Mouse (Mus musculus): ENCODE measurements around the gene Upk1a. TPM values are rescaled to one million over a fixed set of nuclear protein-coding genes. Genes with fewer than 3 reads are reported as not detected.
A peak's percentile ranks its signal among the peaks of the same experiment; 100 is the strongest.

Gene Upk1a
- polyA plus RNA-seq, 1 experiment from 2014 or later, result 7.4 TPM

DNA sequence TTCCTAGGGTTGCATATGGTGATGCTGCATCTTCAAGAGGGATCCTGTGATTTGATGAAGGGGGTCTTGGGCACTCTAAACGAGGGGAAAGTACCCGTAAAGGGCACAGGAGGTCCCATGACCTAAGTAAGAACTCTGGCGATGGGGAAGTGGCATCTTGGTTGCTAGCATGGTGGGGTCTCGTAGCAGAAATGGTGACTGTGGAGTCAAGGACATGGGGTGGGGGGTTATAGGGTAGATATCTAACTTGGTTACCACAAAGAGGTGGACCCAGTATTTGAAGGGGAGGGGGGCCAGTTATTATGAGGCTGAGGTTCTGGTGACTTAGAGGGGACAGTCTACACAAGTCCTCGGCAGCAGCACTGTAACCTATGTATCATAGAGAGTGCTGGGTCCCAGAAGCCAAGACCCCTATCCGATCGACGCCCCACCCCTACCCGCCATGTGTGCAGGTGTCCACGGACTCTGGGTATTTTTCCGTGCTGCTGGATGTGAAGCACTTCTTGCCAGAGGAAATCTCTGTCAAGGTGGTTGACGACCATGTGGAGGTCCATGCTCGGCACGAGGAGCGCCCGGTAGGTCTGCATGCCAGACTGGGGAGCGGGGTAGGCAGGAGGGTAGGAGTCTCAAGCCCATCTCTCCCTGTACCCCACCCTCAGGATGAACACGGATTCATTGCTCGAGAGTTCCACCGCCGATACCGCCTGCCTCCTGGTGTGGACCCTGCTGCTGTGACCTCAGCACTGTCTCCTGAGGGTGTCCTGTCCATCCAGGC, 58.6 kb downstream of the Upk1a start:
- 80% methylated on average over 22 of the region's 22 CpGs for WGBS
- peak overlapping the region; percentile 97 for H3K4me2 ChIP-seq

More for the DNA sequence above, 58.6 kb downstream of the Upk1a start:
- Histone ChIP-seq H3K9me3 (no peaks in the 10 kb centered on the region), H3K4me3 (replicated peaks) (peak overlapping the region; percentile 76), H3K27me3 (replicated peaks) (no peaks in the 10 kb centered on the region), H3K27ac (peak overlapping the region; percentile 99; the same call in 1 of the 2 replicates), H3K4me1 (peaks cover 19% of the 10 kb centered on the region), H3K36me3 (peaks cover 23% of the 10 kb centered on the region), H3K9ac (no peak overlapping the region)
- ATAC-seq (ENCODE audit: insufficient read depth, low FRiP score, low read depth), result no peak

Small RNAs within 50 kb of the gene (microRNA-seq; reads per million reads assigned to microRNA genes)
- gene Mir3569, result not detected

Other genes starting within 250 kb of the Upk1a start
- 71.6 and 84.5 TPM in 2 replicates for gene Tyrobp, start 199.1 kb downstream of the Upk1a start, polyA plus RNA-seq (2015; fragmentation: Nextera tagmentation; extraction: Ambion mirVana)
- 1.4 and 2.0 TPM in 2 replicates for gene Hcst, start 193.0 kb downstream of the Upk1a start, polyA plus RNA-seq (2015; fragmentation: Nextera tagmentation; extraction: Ambion mirVana)
- gene Nfkbid, start 191.1 kb downstream of the Upk1a start, polyA plus RNA-seq (2015; fragmentation: Nextera tagmentation; extraction: Ambion mirVana), result 2.5 and 2.6 TPM in 2 replicates
- gene Aplp1, start 167.3 kb downstream of the Upk1a start, polyA plus RNA-seq (2015; fragmentation: Nextera tagmentation; extraction: Ambion mirVana), result 38.6 and 46.5 TPM in 2 replicates
- gene Kirrel2, start 155.2 kb downstream of the Upk1a start, polyA plus RNA-seq (2015; fragmentation: Nextera tagmentation; extraction: Ambion mirVana), result 4.7 and 6.0 TPM in 2 replicates
- 3.7 and 5.7 TPM in 2 replicates for gene Nphs1, start 154.5 kb downstream of the Upk1a start, polyA plus RNA-seq (2015; fragmentation: Nextera tagmentation; extraction: Ambion mirVana)
- 3.8 and 5.0 TPM in 2 replicates for gene Prodh2, start 119.2 kb downstream of the Upk1a start, polyA plus RNA-seq (2015; fragmentation: Nextera tagmentation; extraction: Ambion mirVana)
- gene Arhgap33, start 77.8 kb downstream of the Upk1a start, polyA plus RNA-seq (2015; fragmentation: Nextera tagmentation; extraction: Ambion mirVana), result 7.3 and 8.7 TPM in 2 replicates
- gene Hspb6, start 60.7 kb downstream of the Upk1a start, polyA plus RNA-seq (2015; fragmentation: Nextera tagmentation; extraction: Ambion mirVana), result 49.6 and 51.0 TPM in 2 replicates
- 11.1 and 13.5 TPM in 2 replicates for gene Proser3, start 60.5 kb downstream of the Upk1a start, polyA plus RNA-seq (2015; fragmentation: Nextera tagmentation; extraction: Ambion mirVana)
- gene Lin37, start 53.0 kb downstream of the Upk1a start, polyA plus RNA-seq (2015; fragmentation: Nextera tagmentation; extraction: Ambion mirVana), result 55.0 and 66.3 TPM in 2 replicates
- 82.5 and 85.7 TPM in 2 replicates for gene U2af1l4, start 49.5 kb downstream of the Upk1a start, polyA plus RNA-seq (2015; fragmentation: Nextera tagmentation; extraction: Ambion mirVana)
- gene Gm49396, start 49.5 kb downstream of the Upk1a start, polyA plus RNA-seq (2015; fragmentation: Nextera tagmentation; extraction: Ambion mirVana), result 11.1 and 11.5 TPM in 2 replicates
- 135 and 138 TPM in 2 replicates for gene Psenen, start 49.2 kb downstream of the Upk1a start, polyA plus RNA-seq (2015; fragmentation: Nextera tagmentation; extraction: Ambion mirVana)
- gene Igflr1, start 47.4 kb downstream of the Upk1a start, polyA plus RNA-seq (2015; fragmentation: Nextera tagmentation; extraction: Ambion mirVana), result 2.2 and 3.5 TPM in 2 replicates
- 7.6 and 8.4 TPM in 2 replicates for gene Kmt2b, start 24.1 kb downstream of the Upk1a start, polyA plus RNA-seq (2015; fragmentation: Nextera tagmentation; extraction: Ambion mirVana)
- gene Zbtb32, start 13.9 kb downstream of the Upk1a start, polyA plus RNA-seq (2015; fragmentation: Nextera tagmentation; extraction: Ambion mirVana), result 0.81 and 0.90 TPM in 2 replicates
- 994 and 1,014 TPM in 2 replicates for gene Cox6b1, start 13.3 kb upstream of the Upk1a start, polyA plus RNA-seq (2015; fragmentation: Nextera tagmentation; extraction: Ambion mirVana)
- gene Etv2, start 23.0 kb upstream of the Upk1a start, polyA plus RNA-seq (2015; fragmentation: Nextera tagmentation; extraction: Ambion mirVana), result not detected in 2 replicates
- 110 and 111 TPM in 2 replicates for gene Rbm42, start 37.5 kb upstream of the Upk1a start, polyA plus RNA-seq (2015; fragmentation: Nextera tagmentation; extraction: Ambion mirVana)
- 39.1 and 47.7 TPM in 2 replicates for gene Haus5, start 52.1 kb upstream of the Upk1a start, polyA plus RNA-seq (2015; fragmentation: Nextera tagmentation; extraction: Ambion mirVana)
- gene Pmis2, start 58.8 kb upstream of the Upk1a start, polyA plus RNA-seq (2015; fragmentation: Nextera tagmentation; extraction: Ambion mirVana), result not detected in 2 replicates
- 4.2 and 6.6 TPM in 2 replicates for gene 2200002J24Rik, start 86.1 kb upstream of the Upk1a start, polyA plus RNA-seq (2015; fragmentation: Nextera tagmentation; extraction: Ambion mirVana)
- gene Atp4a, start 99.4 kb upstream of the Upk1a start, polyA plus RNA-seq (2015; fragmentation: Nextera tagmentation; extraction: Ambion mirVana), result 4.9 and 9.2 TPM in 2 replicates
- gene Tmem147, start 116.7 kb upstream of the Upk1a start, polyA plus RNA-seq (2015; fragmentation: Nextera tagmentation; extraction: Ambion mirVana), result 227 and 239 TPM in 2 replicates
- 0.50 and 0.73 TPM in 2 replicates for gene Gapdhs, start 130.8 kb upstream of the Upk1a start, polyA plus RNA-seq (2015; fragmentation: Nextera tagmentation; extraction: Ambion mirVana)
- 8.4 and 17.9 TPM in 2 replicates for gene Sbsn, start 138.6 kb upstream of the Upk1a start, polyA plus RNA-seq (2015; fragmentation: Nextera tagmentation; extraction: Ambion mirVana)
- 70.8 and 142 TPM in 2 replicates for gene Dmkn, start 150.9 kb upstream of the Upk1a start, polyA plus RNA-seq (2015; fragmentation: Nextera tagmentation; extraction: Ambion mirVana)
- gene Krtdap, start 175.0 kb upstream of the Upk1a start, polyA plus RNA-seq (2015; fragmentation: Nextera tagmentation; extraction: Ambion mirVana), result 96.1 and 227 TPM in 2 replicates
- 14.9 and 26.5 TPM in 2 replicates for gene Ffar2, start 210.9 kb upstream of the Upk1a start, polyA plus RNA-seq (2015; fragmentation: Nextera tagmentation; extraction: Ambion mirVana)
- gene Ffar3, start 243.3 kb upstream of the Upk1a start, polyA plus RNA-seq (2015; fragmentation: Nextera tagmentation; extraction: Ambion mirVana), result 0.31 and 0.41 TPM in 2 replicates
- 0.26 and 0.30 TPM in 2 replicates for gene Ffar1, start 248.7 kb upstream of the Upk1a start, polyA plus RNA-seq (2015; fragmentation: Nextera tagmentation; extraction: Ambion mirVana)